Mouse (Mus musculus): ENCODE measurements around the gene Ralb. TPM values are rescaled to one million over a fixed set of nuclear protein-coding genes. Genes with fewer than 3 reads are reported as not detected.

Ralb gene
- total RNA-seq, 2 experiments from 2014 or later: 6.9 to 10.5 TPM

DNA sequence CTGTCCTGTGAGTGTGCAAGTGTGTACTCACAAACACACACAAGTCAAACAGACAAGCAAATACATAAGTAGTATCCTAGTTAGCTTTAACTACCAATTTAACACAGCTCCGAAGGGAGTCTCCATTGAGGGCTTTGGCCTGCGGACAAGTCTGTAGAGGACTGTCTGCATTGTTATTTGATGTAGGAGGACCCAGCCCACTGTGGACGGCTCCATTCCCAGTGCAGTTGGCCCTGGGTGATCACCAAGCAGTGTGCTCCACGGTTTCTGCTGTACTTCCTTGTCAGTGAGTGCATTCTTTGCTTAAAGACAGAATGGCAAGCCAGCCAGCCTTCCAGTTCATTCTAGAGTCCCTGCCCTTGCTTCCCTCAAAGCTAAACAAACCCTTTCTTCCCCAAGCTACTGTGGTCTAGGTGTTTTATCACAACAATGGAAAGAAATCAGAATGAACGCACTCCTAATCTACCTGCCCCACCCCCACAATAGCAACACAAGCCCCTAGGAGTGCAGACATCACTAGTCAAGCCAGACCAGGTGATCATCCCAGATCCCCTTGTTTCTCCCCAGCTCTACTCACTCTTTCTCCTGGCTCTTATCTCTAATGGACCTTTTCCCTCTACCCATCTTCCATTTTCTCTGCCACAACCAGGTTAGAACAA is 7.1 kb downstream of the Ralb start:
- ATAC-seq (replicated peaks; ENCODE audit: low FRiP score, poor library complexity, severe bottlenecking): no peak

DNA sequence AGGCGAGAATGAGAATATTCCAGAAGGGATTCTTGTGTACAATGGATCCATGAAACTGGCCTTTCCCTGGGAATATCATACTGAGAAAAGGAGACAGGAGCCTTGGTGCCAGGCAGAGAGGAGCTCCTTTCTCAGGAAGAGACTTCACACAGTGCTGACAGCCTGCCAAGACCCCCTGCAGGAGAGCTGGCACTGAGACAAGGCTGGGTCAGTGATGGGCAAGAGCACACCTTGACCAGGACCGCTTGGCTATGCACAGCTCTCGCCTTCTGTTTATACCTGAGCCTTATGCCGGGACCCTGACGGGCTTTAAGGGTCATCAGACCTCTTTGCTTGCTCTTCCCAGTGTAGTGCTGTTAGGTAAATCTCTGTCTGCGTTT is 9.2 kb downstream of the Ralb start:
- ATAC-seq (replicated peaks; ENCODE audit: low FRiP score, poor library complexity, severe bottlenecking): no peak

DNA sequence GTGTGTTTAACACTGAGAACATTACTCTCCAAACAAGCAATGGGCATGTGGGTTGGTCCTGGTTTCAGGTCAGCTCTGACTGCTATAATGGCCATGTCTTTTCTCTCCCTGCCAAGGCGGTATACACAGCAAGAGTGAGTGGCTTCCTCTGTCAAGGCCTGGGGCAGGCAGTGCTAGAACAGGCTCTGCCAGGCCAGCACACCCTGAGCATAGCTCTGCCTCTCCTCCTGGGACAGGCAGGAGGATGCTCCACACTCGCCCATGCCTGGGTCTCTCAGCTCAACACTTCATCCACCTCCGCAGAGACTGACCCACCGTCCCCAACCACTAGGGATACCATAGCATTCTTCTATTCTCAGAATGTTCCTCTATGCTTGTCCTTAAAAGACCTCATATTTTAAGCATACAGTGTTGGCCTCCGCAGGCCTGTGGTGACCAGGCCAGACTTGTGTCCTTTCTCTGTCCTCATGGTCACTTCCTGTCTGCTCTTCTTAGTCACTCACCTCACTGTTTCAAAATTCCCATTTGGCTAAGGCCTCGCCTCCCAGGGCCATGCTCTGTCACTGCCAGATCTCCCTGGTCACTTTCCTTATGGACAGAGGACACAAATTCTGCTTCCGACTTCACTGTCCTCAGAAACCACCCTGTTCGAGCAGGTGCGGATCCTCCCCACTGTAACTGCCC is 9.7 kb downstream of the Ralb start:
- no peak for ATAC-seq (replicated peaks; ENCODE audit: low FRiP score, poor library complexity, severe bottlenecking)

DNA sequence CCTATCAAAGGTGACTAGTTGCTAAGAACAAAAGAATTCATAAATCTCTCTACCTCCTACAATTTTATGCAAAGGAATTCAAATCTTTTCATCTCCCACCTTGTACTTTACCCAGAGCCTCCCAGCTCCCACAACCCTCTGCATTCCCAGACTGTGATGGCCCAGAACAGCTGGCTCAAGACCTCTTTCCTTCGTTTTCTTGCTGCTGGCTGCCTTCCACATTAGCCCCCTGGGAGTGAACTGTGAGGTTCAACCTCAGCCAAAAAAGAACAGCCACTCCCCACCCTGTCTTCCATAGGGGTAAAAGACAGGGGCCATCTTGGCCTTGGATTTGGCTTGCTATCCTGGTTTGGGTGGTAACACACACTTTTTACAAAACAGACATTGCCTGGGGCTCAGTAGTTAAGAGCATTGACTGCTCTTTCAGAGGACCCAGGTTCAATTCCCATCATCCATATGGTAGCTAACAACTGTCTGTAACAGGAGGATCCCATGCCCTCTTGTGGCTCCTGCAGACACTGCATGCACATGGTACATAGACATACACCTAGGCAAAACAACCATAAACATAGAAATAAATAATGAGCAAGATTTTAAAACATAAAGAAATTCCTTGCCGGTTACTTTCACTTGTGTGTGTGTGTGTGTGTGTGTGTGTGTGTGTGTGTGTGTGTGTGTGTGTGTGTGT is 10.4 kb downstream of the Ralb start:
- ATAC-seq (replicated peaks; ENCODE audit: low FRiP score, poor library complexity, severe bottlenecking): no peak

DNA sequence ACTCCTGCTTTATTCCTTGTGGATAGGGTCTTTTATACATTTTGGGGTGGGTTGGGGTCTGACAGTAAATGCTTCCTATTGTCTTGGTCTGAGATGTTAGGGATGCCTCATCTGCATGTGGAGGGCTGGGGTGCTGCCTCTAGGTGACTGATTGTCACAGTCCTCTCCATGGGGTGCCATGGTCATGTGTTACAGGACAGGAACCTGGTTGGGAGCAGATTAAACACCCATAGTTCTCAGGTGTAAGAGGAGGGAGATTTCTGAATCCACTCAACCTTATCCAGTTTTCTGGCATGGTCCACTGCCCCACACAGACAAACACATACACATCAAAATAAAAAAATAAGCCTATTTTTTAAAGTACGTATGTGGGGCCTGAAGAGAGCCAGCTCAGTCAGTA is 12.1 kb downstream of the Ralb start:
- no peak for ATAC-seq (replicated peaks; ENCODE audit: low FRiP score, poor library complexity, severe bottlenecking)

GRCm38 (mm10) chr1:119492097-119492496 is 12.5 kb downstream of the Ralb start:
- ATAC-seq (replicated peaks; ENCODE audit: low FRiP score, poor library complexity, severe bottlenecking): no peak

GRCm38 (mm10) chr1:119490765-119491164 is 13.8 kb downstream of the Ralb start:
- ATAC-seq (replicated peaks; ENCODE audit: low FRiP score, poor library complexity, severe bottlenecking): no peak

- ATAC-seq (replicated peaks; ENCODE audit: low FRiP score, poor library complexity, severe bottlenecking): no peak
Observed at GRCm38 (mm10) chr1:119487917-119488590, 16.5 kb downstream of the Ralb start.

DNA sequence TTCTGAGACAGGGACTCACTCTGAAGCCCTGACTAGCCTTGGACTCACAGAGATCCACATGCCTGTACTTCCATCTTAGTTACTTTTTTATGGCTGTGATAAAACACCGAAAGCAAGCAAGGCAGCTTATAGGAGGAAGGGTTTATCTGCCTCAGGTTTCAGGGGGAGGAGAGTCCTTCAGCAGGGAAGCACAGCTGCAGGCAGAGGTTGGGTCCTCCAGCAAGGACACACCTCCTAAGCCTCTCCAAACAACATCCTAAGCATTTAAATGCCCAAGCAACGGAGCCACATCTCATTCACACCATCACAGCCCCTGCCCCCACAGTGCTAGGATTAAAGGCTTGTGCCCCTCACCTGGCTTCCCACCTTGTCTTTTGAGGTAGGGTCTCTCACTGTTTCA is 18.8 kb downstream of the Ralb start:
- ATAC-seq (replicated peaks; ENCODE audit: low FRiP score, poor library complexity, severe bottlenecking): no peak

- no peak for ATAC-seq (replicated peaks; ENCODE audit: low FRiP score, poor library complexity, severe bottlenecking)
Observed at GRCm38 (mm10) chr1:119484457-119484856, 20.1 kb downstream of the Ralb start.

DNA sequence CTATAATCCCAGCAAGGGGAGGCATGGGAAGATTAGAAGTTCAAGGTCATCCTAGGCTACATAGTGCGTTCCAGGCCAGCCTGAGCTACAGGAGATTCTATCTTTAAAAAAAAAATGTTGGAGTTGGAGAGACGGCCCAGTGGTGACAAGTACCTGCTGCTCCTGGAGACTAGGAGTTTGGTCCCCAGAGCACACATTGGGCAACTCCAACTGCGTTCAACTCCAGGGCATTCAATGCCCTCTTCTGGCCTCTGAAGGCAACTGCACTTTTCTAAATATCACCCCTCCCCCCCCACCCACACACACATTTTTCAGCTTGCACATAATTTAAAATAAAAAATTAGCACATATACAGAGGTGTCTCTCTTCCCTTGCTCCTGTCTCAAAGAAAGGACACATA is 21.7 kb downstream of the Ralb start:
- ATAC-seq (replicated peaks; ENCODE audit: low FRiP score, poor library complexity, severe bottlenecking): no peak

GRCm38 (mm10) chr1:119481205-119481932 is 23.2 kb downstream of the Ralb start:
- no peak for ATAC-seq (replicated peaks; ENCODE audit: low FRiP score, poor library complexity, severe bottlenecking)

DNA sequence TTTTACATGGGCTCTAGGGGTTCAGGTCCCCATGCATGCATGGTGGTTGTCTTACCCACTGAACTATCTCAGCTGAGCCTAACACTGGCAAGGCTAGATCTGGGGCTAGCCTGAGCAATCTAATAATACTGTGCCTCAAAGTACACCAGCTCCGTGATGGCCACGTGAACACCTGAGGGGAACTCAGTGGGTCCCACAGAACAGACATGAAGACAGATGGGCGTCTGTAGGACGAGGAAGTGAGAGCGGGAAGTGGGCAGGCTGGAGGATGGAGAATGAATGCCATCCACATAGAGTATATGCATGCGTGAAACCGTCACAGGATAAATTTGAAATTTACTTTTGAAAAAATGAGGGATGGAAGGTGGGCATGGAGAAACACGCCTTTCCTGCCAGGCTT is 23.9 kb downstream of the Ralb start:
- no peak for ATAC-seq (replicated peaks; ENCODE audit: low FRiP score, poor library complexity, severe bottlenecking)

DNA sequence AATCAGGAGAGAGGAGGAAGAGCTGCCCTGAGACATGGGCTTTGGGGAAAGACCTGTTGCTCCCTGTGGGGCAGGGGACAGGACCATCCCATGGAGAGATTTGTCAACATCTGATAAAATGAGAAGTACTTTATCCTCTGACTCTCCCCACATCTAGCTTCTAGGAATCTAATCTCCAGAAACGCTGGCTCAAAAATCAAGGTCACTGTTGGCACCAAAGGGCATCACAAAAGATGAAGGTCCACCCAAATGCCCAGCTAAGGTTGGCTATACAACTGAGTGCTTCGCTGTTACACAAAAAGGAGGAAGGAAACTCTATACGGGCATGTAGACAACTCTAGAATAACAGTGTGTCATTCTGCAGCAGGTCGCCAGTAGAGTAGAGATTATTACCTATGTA is 25.0 kb downstream of the Ralb start:
- no peak for ATAC-seq (replicated peaks; ENCODE audit: low FRiP score, poor library complexity, severe bottlenecking)

- ATAC-seq (replicated peaks; ENCODE audit: low FRiP score, poor library complexity, severe bottlenecking): no peak
Observed at GRCm38 (mm10) chr1:119476905-119477353, 27.7 kb downstream of the Ralb start.

DNA sequence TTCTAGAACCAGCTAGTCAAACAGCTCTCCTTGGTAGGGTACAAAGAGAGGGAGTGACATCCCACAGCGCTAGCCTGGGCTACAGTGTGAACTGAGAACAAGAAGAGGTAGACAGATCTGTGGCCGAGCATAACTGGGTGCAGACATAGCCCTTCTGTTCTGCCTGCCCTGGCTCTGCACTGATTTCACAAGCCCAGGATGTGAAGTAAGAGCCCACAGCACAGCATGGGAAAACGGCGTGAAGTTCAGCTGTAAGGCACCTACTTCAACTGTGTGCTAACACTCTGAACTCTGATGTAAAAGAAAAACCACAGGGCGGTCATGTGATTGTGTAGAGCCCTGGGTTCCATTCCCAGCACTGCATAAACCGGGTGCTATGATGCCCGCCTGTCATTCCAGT is 29.9 kb downstream of the Ralb start:
- ATAC-seq (replicated peaks; ENCODE audit: low FRiP score, poor library complexity, severe bottlenecking): no peak

- ATAC-seq (replicated peaks; ENCODE audit: low FRiP score, poor library complexity, severe bottlenecking): no peak
Observed at GRCm38 (mm10) chr1:119472648-119473047, 31.9 kb downstream of the Ralb start.

DNA sequence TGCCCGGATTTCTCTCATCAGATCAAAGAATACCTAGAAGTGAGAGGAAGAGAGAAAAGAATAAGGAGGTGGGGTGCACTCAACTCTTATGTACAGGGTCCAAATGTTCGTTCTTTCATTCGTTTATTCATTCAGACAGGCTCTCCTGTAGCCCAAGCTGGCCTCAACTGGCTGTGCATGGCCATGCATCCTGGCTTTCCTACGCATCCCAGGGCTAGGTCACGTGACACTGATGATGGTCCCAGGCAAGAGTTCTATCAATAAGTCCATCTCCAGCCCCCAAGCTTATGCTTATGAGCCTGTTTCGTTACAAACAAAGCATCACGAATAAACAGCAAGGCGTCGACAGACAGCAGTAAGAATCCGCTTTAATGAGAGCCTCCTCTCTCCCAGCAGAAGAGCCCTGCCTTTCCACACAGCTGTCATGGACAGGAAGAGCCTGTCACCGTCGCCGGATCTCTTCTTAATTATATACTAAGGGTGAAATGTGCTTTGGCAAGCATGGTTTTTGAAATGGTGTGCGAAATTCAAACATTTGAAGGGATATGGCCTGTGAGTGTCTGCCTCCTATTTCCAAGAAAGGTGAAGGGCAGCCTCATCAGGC is 32.7 kb downstream of the Ralb start:
- ATAC-seq (replicated peaks; ENCODE audit: low FRiP score, poor library complexity, severe bottlenecking): no peak

- ATAC-seq (replicated peaks; ENCODE audit: low FRiP score, poor library complexity, severe bottlenecking): no peak
Observed at GRCm38 (mm10) chr1:119463386-119463785, 41.2 kb downstream of the Ralb start.

- ATAC-seq (replicated peaks; ENCODE audit: low FRiP score, poor library complexity, severe bottlenecking): no peak
Observed at GRCm38 (mm10) chr1:119460062-119460461, 44.5 kb downstream of the Ralb start.
